Mouse (Mus musculus) ES-Bruce4 (cell line): ENCODE results near the gene Rabac1.

Experiments
- CTCF ChIP-seq: IDR thresholded peaks from one replicate; pipeline ENCODE4 v1.8.1; 2011; ENCODE audit warnings: low read depth, low read length
- EP300 ChIP-seq: IDR thresholded peaks from 2 replicates; pipeline ENCODE4 v1.6.1; 2011; ENCODE audit warnings: low read depth, low read length; ENCODE audit not compliant: insufficient read depth
- POLR2A ChIP-seq: IDR thresholded peaks from one replicate; pipeline ENCODE4 v1.8.1; 2011; ENCODE audit warnings: low read length; ENCODE audit not compliant: insufficient read depth

DNA sequence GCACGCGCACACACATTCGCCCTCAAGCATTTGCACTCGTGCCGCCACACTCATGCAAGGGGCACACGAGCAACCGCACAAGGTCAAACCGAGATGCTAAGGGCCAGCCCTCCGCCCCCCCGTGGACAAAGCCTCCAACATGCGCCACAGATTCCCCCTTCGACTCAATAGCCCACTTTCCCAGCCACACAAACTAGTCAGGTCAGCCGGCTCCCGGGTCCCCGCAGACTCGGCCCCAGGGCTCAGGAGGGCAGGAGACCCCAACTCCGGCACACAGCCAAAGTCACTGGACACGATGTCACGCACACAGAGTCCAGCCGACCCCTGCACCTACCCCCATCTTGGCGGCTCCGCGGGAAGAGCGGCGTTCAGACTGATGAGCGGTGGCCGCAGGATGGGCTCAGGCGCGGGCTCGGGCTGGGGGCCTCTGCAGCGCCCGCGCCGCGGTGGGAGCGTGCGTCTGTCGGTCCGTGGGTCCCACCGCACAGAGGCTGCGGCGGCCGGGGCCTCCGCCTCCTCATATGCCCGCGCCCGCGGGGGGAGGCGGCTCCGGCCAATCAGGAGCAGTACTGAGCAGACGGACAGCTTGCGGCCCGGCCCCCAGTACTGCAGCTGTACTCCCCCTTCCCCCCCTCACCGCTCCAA is 33.0 kb upstream of the Rabac1 start, which contains the start of gene Atp1a3:
- TF ChIP-seq CTCF (no peak), POLR2A (no peak), EP300 (no peak)
